Mouse (Mus musculus) ES-E14 (cell line): ENCODE data around the gene Gm8909.

ENCODE experiments used
- MAFK ChIP-seq: IDR thresholded peaks from 2 replicates; pipeline ENCODE4 v1.6.1; 2014; ENCODE audit warnings: mild to moderate bottlenecking, low read depth, low read length, inconsistent platforms; ENCODE audit not compliant: insufficient read depth
- ZC3H11A ChIP-seq: IDR thresholded peaks from 2 replicates; pipeline ENCODE4 v1.6.1; 2012; ENCODE audit warnings: low read depth, mild to moderate bottlenecking, inconsistent platforms, low read length, borderline replicate concordance

DNA sequence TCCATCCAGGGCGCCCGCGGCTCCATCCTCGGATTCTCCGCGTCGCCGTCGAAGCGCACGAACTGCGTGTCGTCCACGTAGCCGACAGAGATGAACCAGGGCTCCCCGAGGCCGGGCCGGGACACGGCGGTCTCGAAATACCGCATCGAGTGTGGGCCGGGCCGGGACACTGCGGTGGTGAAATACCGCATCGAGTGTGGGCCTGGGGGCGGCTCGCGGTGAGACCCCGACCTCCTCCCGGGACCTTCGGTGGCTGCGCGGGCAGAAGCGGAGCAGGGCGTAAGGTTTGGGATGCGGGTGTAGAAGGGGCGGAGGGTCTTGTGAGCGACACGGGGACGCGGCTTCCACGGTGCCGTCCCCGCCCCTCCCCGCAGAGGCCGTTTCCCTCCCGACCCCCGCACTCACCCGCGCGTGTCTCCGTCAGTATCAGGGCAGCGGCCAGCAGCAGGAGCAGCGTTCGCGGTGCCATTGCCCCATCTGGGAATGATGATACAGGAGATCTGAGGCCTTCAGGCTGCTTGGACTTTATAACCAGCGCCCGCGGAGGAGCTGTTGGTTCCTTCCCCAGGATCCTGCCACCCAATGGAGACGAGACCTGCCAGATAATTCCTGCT lies at the start of gene Gm8909:
- TF ChIP-seq MAFK (no peak), ZC3H11A (no peak)
